Mouse (Mus musculus): ENCODE measurements around the gene Nhsl1.

DNA sequence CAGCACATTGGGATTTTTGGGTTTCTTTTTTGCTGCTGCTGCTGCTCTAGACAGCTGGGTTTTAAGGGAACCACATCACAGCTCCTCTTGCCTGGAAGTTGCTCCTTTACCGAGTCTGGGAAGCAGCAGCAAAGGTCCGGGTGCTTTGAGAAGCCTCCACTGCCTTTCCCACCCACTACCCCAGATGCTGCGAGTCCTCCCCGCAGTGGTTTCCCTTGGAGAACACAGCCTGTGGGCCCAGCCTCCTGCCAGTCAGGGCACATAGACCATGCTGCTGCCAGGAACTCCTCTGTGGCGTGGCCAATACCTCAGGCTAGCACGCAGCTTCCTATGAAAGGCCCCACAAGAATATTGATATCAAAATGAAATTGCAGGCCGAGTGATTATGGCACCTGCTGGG lies 178.3 kb downstream of the Nhsl1 start:
- TF ChIP-seq CTCF (IDR thresholded peaks at IDR 0.05; ENCODE audit: extremely low read depth, insufficient read length, insufficient replicate concordance, low read depth, low read length) (no peak), POLR2A (IDR thresholded peaks at IDR 0.05; ENCODE audit: low read depth, low read length) (no peak)
